Mouse (Mus musculus) stomach, embryonic 16.5 days (tissue): ENCODE results near the gene Rftn1. TPM values are rescaled to one million over a fixed set of nuclear protein-coding genes. Genes with fewer than 3 reads are reported as not detected.

Source experiments
- ATAC-seq: fragments of 200-750 bp; cut with Nextera tagmentation; 2 replicates; pipeline ENCODE4 v1.8.0; 2017; ENCODE audit warnings: moderate number of reproducible peaks, moderate TSS enrichment; ENCODE audit not compliant: insufficient read depth, low FRiP score
- H3K27ac ChIP-seq: fragments of 300-500 bp; sonication (generic); 2 replicates; pipeline ENCODE4 v1.5.1; 2014; ENCODE audit warnings: low read length
- H3K27me3 ChIP-seq: fragments of 300-500 bp; sonication (generic); 2 replicates; pipeline ENCODE4 v1.6.1; 2014; ENCODE audit warnings: low read length, control low read depth, mixed read lengths; ENCODE audit not compliant: control insufficient read depth, insufficient read depth
- H3K36me3 ChIP-seq: fragments of 300-500 bp; sonication (generic); 2 replicates; pipeline ENCODE4 v1.6.1; 2014; ENCODE audit warnings: low read length; ENCODE audit not compliant: control insufficient read depth, insufficient read depth
- H3K4me1 ChIP-seq: fragments of 300-500 bp; sonication (generic); 2 replicates; pipeline ENCODE4 v1.6.1; 2014; ENCODE audit warnings: low read length, control low read depth, mixed read lengths; ENCODE audit not compliant: control insufficient read depth, insufficient read depth
- H3K4me2 ChIP-seq: fragments of 300-500 bp; sonication (generic); 2 replicates; pipeline ENCODE4 v1.6.1; 2014; ENCODE audit warnings: low read depth, low read length, mixed read lengths
- H3K4me3 ChIP-seq: fragments of 300-500 bp; sonication (generic); replicated peaks from 2 replicates; pipeline ENCODE4 v1.5.1; 2014; ENCODE audit warnings: mild to moderate bottlenecking, low read length
- H3K9ac ChIP-seq: fragments of 300-500 bp; sonication (generic); 2 replicates; pipeline ENCODE4 v1.6.1; 2014; ENCODE audit warnings: low read length
- H3K9me3 ChIP-seq: fragments of 300-500 bp; sonication (generic); replicated peaks from 2 replicates; pipeline ENCODE4 v1.6.1; 2016; ENCODE audit warnings: low read length, control low read depth; ENCODE audit not compliant: control insufficient read depth
- WGBS: fragments of 180-500 bp; shearing (Covaris S2); extraction: QIAGEN DNeasy Blood & Tissue Kit; methylation state at CpG from one replicate; pipeline ENCODE4 v1.1.7; 2014; 5-methylcytosine and 5-hydroxymethylcytosine counted together
- polyA plus RNA-seq: library from polyadenylated mRNA; unstranded; fragments of >200 nt; fragmentation: Nextera tagmentation; extraction: Ambion mirVana; gene quantifications from 2 replicates; pipeline ENCODE4 v1.2.1, GENCODE M21; 2015

Rftn1 gene
- polyA plus RNA-seq, 1 experiment from 2014 or later, result 12.9 TPM

- Histone ChIP-seq H3K27me3 (no peaks in the 10 kb centered on the region), H3K4me3 (no peak overlapping the region), H3K36me3 (no peaks in the 10 kb centered on the region), H3K4me2 (no peak overlapping the region), H3K9me3 (no peaks in the 10 kb centered on the region), H3K27ac (no peak overlapping the region), H3K9ac (no peak overlapping the region), H3K4me1 (no peaks in the 10 kb centered on the region)
- ATAC-seq, result no peak
- 81% methylated on average over 3 of the region's 3 CpGs for WGBS
These were observed 102.4 kb downstream of the Rftn1 start for GRCm38 (mm10) chr17:50088054-50088453.

GRCm38 (mm10) chr17:50086887-50087286 lies 103.6 kb downstream of the Rftn1 start:
- Histone ChIP-seq H3K4me2 (no peak overlapping the region), H3K4me3 (no peak overlapping the region), H3K9ac (no peak overlapping the region), H3K4me1 (no peaks in the 10 kb centered on the region), H3K9me3 (no peaks in the 10 kb centered on the region), H3K36me3 (no peaks in the 10 kb centered on the region), H3K27ac (no peak overlapping the region), H3K27me3 (no peaks in the 10 kb centered on the region)
- no peak for ATAC-seq
- 60% methylated on average over 4 of the region's 4 CpGs for WGBS

DNA sequence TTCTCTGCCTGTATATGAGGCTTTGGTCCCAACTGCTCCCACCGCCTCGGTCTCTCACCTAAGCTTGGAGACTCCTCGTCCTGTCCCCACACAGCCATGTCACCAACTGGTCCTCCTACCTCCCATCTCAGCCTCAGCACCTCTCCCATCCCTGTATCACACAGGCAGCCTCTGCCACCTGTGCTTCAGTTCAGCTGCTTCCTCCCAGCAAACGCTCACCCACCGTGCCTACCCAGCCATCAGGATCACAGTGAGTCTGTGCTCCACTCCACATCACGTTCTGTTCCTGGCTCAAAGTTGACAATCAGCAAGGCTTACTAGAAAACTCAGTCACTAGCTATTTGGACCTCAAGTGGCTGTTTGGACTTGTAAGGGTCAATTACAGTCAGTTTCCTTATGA lies 105.8 kb downstream of the Rftn1 start:
- no peaks in the 10 kb centered on the region for H3K4me1 ChIP-seq
- H3K4me3 ChIP-seq, result no peak overlapping the region
- no peak overlapping the region for H3K9ac ChIP-seq
- 90% methylated on average over 6 of the region's 6 CpGs for WGBS
- H3K27me3 ChIP-seq, result no peaks in the 10 kb centered on the region
- no peak overlapping the region for H3K4me2 ChIP-seq
- no peak overlapping the region for H3K27ac ChIP-seq
- no peaks in the 10 kb centered on the region for H3K9me3 ChIP-seq
- no peaks in the 10 kb centered on the region for H3K36me3 ChIP-seq
- ATAC-seq, result no peak

DNA sequence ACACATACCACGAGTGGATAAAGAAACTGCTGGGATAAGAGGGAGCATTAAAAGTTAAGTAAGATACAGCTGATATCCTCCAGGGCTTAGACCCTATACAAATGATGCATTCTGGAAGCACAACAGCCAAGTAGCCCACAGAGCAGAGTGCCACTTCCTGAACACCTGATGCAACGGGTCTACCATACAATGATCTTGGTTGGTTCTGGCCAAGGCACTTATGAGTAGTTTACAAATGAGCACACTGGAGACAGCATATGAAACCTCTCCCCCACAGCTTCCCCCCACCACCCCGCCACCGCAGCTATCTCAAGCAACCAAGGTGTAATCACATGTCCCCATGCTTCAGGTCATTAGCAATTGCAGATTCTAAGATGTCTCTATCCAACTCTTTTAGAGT lies 106.5 kb downstream of the Rftn1 start:
- Histone ChIP-seq H3K27me3 (no peaks in the 10 kb centered on the region), H3K4me3 (no peak overlapping the region), H3K36me3 (no peaks in the 10 kb centered on the region), H3K9ac (no peak overlapping the region), H3K9me3 (no peaks in the 10 kb centered on the region), H3K4me1 (no peaks in the 10 kb centered on the region), H3K4me2 (no peak overlapping the region), H3K27ac (no peak overlapping the region)
- 80% methylated on average over 4 of the region's 4 CpGs for WGBS
- no peak for ATAC-seq

DNA sequence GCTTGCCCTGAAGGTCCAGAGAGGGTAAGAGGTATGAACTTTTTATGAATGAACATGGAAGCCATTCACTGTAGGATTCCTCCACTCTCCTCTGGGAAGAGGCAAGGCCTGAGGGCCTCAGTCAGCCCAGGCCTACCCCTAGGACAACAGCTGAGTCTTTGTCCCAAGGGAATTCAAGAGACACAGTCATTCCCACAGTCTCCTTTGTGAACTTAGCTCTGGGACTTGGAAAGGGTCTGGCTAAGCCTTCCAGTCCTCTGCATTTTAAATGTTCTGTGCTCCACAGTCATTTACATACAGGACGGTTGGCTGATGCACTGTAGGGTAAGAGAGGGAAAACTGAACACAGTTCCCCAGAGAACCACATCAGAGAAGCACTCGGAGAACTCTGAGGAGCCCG lies 107.5 kb downstream of the Rftn1 start:
- Histone ChIP-seq H3K27ac (no peak overlapping the region), H3K27me3 (no peaks in the 10 kb centered on the region), H3K36me3 (no peaks in the 10 kb centered on the region), H3K9ac (no peak overlapping the region), H3K4me3 (no peak overlapping the region), H3K4me2 (no peak overlapping the region), H3K4me1 (no peaks in the 10 kb centered on the region), H3K9me3 (no peaks in the 10 kb centered on the region)
- WGBS, result 88% methylated on average over 3 of the region's 3 CpGs
- ATAC-seq, result no peak

DNA sequence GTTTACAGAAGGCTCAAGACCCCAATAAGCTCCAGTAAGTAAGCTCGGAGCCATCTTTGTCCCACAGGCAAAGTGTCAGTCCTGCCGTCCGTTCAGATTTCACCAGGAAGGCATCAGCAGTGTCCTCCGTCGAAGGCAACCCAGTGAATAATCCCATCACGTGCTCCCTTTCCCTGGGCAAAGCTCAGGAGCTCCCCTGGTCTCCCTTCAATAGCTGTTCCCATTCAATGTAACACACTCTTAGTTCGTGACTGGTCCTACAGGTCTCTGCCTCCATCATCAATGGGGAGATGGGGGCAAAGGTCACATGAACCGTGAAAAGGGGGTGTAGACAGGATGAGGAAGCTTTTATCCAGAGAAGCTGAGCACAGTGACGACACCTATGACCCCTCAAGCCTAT lies 108.8 kb downstream of the Rftn1 start:
- no peak overlapping the region for H3K4me3 ChIP-seq
- H3K27me3 ChIP-seq, result no peaks in the 10 kb centered on the region
- no peak overlapping the region for H3K4me2 ChIP-seq
- H3K27ac ChIP-seq, result no peak overlapping the region
- no peak for ATAC-seq
- no peaks in the 10 kb centered on the region for H3K9me3 ChIP-seq
- no peaks in the 10 kb centered on the region for H3K36me3 ChIP-seq
- H3K9ac ChIP-seq, result no peak overlapping the region
- WGBS, result 76% methylated on average over 9 of the region's 9 CpGs
- H3K4me1 ChIP-seq, result no peaks in the 10 kb centered on the region

- 80% methylated on average over 4 of the region's 4 CpGs for WGBS
- no peak for ATAC-seq
- H3K27ac ChIP-seq, result no peak overlapping the region
These were observed 109.5 kb downstream of the Rftn1 start for GRCm38 (mm10) chr17:50080991-50081390.

DNA sequence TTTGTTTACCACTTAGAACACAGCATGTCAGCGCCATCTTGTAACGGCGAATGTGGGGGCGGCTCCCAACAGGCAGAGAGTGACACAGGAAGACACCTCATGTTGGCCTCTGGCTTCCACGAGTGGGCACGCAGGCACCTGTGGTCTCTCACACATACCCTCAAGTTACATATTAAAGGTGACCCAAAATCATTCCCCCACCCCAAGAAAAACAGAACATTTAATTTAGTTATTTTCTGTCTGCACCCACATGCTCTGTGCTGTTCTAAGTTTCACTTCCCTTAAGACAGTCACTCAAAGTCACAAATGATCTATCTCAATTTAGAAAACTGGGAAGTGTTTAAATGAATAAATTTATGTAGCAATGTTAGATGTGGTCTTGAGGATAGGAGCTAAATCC lies 111.7 kb downstream of the Rftn1 start:
- no peak overlapping the region for H3K4me3 ChIP-seq
- no peaks in the 10 kb centered on the region for H3K27me3 ChIP-seq
- no peak overlapping the region for H3K4me2 ChIP-seq
- WGBS, result 95% methylated on average over 6 of the region's 6 CpGs
- ATAC-seq, result no peak
- H3K4me1 ChIP-seq, result no peaks in the 10 kb centered on the region
- no peak overlapping the region for H3K27ac ChIP-seq
- no peak overlapping the region for H3K9ac ChIP-seq
- no peaks in the 10 kb centered on the region for H3K9me3 ChIP-seq
- H3K36me3 ChIP-seq, result no peaks in the 10 kb centered on the region

More at GRCm38 (mm10) chr17:50080991-50081390, 109.5 kb downstream of the Rftn1 start:
- no peaks in the 10 kb centered on the region for H3K9me3 ChIP-seq
- no peak overlapping the region for H3K9ac ChIP-seq
- no peak overlapping the region for H3K4me3 ChIP-seq
- H3K4me1 ChIP-seq, result no peaks in the 10 kb centered on the region
- no peak overlapping the region for H3K4me2 ChIP-seq
- no peaks in the 10 kb centered on the region for H3K36me3 ChIP-seq
- no peaks in the 10 kb centered on the region for H3K27me3 ChIP-seq

GRCm38 (mm10) chr17:50072982-50073965 lies 117.2 kb downstream of the Rftn1 start:
- Histone ChIP-seq H3K9me3 (no peaks in the 10 kb centered on the region), H3K4me2 (no peak overlapping the region), H3K9ac (no peak overlapping the region), H3K27me3 (no peaks in the 10 kb centered on the region), H3K36me3 (no peaks in the 10 kb centered on the region), H3K4me1 (no peaks in the 10 kb centered on the region), H3K4me3 (no peak overlapping the region), H3K27ac (no peak overlapping the region)
- ATAC-seq, result no peak
- 90% methylated on average over 23 of the region's 23 CpGs for WGBS
